ENCODE assay signal across 9 mouse cellular contexts in the genomic region with DNA sequence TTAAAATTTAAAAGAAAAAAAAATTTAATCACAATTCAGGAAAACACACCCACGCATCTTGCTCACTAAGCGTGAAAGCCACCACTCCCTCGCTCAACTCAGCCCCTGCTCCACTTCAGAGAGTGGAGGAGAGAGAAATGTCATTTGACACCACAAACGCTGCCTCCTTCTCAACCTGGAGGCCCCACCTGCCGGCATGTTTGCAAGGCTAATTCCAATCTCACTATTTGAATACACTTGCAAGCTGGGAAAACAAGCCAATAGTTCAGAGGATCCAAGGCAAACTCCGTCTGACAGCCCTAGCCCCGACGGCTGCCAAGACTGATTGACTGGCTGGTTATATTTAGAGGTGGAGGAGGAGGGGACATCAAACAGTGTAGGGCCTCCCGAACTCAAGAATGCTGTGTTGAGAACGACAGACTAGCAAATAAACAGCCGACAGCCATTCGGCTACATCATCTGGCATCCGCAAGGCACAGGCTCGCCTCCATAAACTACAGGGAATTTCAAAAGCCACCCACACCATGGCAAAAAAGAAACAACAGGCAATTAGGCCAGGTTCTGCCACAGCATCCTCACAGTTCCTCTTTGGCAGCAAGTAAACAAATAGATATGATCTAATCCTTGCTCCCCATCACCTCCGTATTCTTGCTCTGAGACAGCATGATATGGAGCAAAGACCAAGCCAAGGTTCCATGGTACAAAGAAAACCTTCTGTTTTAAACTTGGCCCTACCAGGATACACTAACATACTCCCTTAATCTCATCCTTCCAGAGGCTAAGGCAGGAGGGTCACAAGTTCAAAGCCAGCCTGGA.
DNase-seq lines count a peak whose midpoint lies in the region; ATAC-seq and TF ChIP-seq lines count a peak whose summit lies in the region.
"Had no signal": no experiment of that assay in that cellular context is flagged by ENCODE, and none has a peak within 500 bp of the region (broad histone marks: within the 10 kb centered on the region; RNA-seq: fewer than 3 reads in every experiment).

No protein-coding gene starts in this region.

- H3K27me3 ChIP-seq in testis, adult 2 months (ENCODE audit: control insufficient read depth, insufficient read depth, low read length), result no peaks in the 10 kb centered on the region
- H3K27me3 ChIP-seq in embryonic facial prominence, embryonic 15.5 days, result no peaks in the 10 kb centered on the region
- no peaks in the 10 kb centered on the region for H3K27me3 ChIP-seq in heart, embryonic 14.5 days (ENCODE audit: control insufficient read depth, insufficient read depth, low read length)
- H3K27me3 ChIP-seq in liver, embryonic 16.5 days (ENCODE audit: control insufficient read depth, insufficient read depth, low read depth, low read length), result no peaks in the 10 kb centered on the region
- H3K27me3 ChIP-seq: neural tube, embryonic 12.5 days had no signal

- no peak for DNase-seq in testis, postnatal 14 days (ENCODE audit: low spot score)
- DNase-seq in kidney, postnatal 25 days, result peak; percentile 65 to 81
- DNase-seq in right cerebral cortex, adult 2 months (ENCODE audit: low spot score in 2 of 2), result peak; percentile 66 to 67
- no peak for DNase-seq in adrenal gland, postnatal 25 days

- H3K4me2 ChIP-seq in embryonic facial prominence, embryonic 15.5 days (replicated peaks), result peak overlapping the region; percentile 4
- peak overlapping the region; percentile 47 for H3K4me2 ChIP-seq in heart, embryonic 14.5 days (ENCODE audit: low read length)
- H3K4me2 ChIP-seq in liver, embryonic 16.5 days (ENCODE audit: low read depth, low read length), result no peak overlapping the region
- H3K4me2 ChIP-seq: neural tube, embryonic 12.5 days had no signal

- no peak overlapping the region for H3K4me3 ChIP-seq in testis, adult 2 months (ENCODE audit: control insufficient read depth, low read depth, low read length)
- no peak overlapping the region for H3K4me3 ChIP-seq in embryonic facial prominence, embryonic 15.5 days (replicated peaks)
- 0 out of 4 replicates have a peak overlapping the region, but pooled peaks of 1 of the 2 experiments have one; percentile 1 for H3K4me3 ChIP-seq in heart, embryonic 14.5 days (ENCODE audit: control insufficient read depth in 1 of 2, insufficient read depth in 1 of 2, low read depth in 1 of 2, low read length in 2 of 2)
- no peak overlapping the region for H3K4me3 ChIP-seq in liver, embryonic 16.5 days (ENCODE audit: low read depth, low read length)
- H3K4me3 ChIP-seq: neural tube, embryonic 12.5 days had no signal

- no peaks in the 10 kb centered on the region for H3K9me3 ChIP-seq in embryonic facial prominence, embryonic 15.5 days (replicated peaks)
- no peaks in the 10 kb centered on the region for H3K9me3 ChIP-seq in heart, embryonic 14.5 days (ENCODE audit: control insufficient read depth, low read length)
- no peaks in the 10 kb centered on the region for H3K9me3 ChIP-seq in liver, embryonic 16.5 days (replicated peaks; ENCODE audit: control insufficient read depth, low read length)
- H3K9me3 ChIP-seq: neural tube, embryonic 12.5 days had no signal

- H3K36me3 ChIP-seq in testis, adult 2 months (ENCODE audit: control insufficient read depth, insufficient read depth, low read length), result no peaks in the 10 kb centered on the region
- no peaks in the 10 kb centered on the region for H3K36me3 ChIP-seq in embryonic facial prominence, embryonic 15.5 days
- H3K36me3 ChIP-seq in heart, embryonic 14.5 days (ENCODE audit: control insufficient read depth, insufficient read depth, low read length), result no peaks in the 10 kb centered on the region
- no peaks in the 10 kb centered on the region for H3K36me3 ChIP-seq in liver, embryonic 16.5 days (ENCODE audit: control insufficient read depth, insufficient read depth)
- H3K36me3 ChIP-seq: neural tube, embryonic 12.5 days had no signal

- ATAC-seq in embryonic facial prominence, embryonic 15.5 days (ENCODE audit: insufficient number of reproducible peaks, low FRiP score, low TSS enrichment, low read depth), result no peak
- 0 out of 2 replicates have a peak, but pooled peaks have one; percentile 13 for ATAC-seq in heart, embryonic 14.5 days (ENCODE audit: insufficient number of reproducible peaks, insufficient read depth, low FRiP score, low read depth)
- peak; percentile 62 for ATAC-seq in liver, embryonic 16.5 days (ENCODE audit: low read depth)

- 13% methylated on average over 15 of the region's 15 CpGs for WGBS in embryonic facial prominence, embryonic 15.5 days
- 10% methylated on average over 15 of the region's 15 CpGs for WGBS in heart, embryonic 14.5 days
- WGBS in liver, embryonic 16.5 days (ENCODE audit: insufficient replicate concordance), result 43% methylated on average over 15 of the region's 15 CpGs

- H3K27ac ChIP-seq in testis, adult 2 months (ENCODE audit: control insufficient read depth, insufficient read depth, low read depth, low read length), result peak overlapping the region; percentile 10; the same call in 1 of the 2 replicates
- H3K27ac ChIP-seq in embryonic facial prominence, embryonic 15.5 days (replicated peaks), result peak overlapping the region; percentile 58
- peak overlapping the region; percentile 61 to 80 for H3K27ac ChIP-seq in heart, embryonic 14.5 days (replicated peaks in 1 of 2; ENCODE audit: control insufficient read depth in 1 of 2, insufficient read depth in 1 of 2, low read depth in 2 of 2, low read length in 2 of 2)
- H3K27ac ChIP-seq in liver, embryonic 16.5 days (ENCODE audit: low read length), result no peak overlapping the region; the same call in 1 of the 2 replicates
- H3K27ac ChIP-seq: neural tube, embryonic 12.5 days had no signal

- peaks cover 12% of the 10 kb centered on the region for H3K4me1 ChIP-seq in testis, adult 2 months (ENCODE audit: control insufficient read depth, insufficient read depth, low read length)
- peaks cover 46% of the 10 kb centered on the region for H3K4me1 ChIP-seq in embryonic facial prominence, embryonic 15.5 days
- peaks cover 44 to 74% of the 10 kb centered on the region in 2 experiments for H3K4me1 ChIP-seq in heart, embryonic 14.5 days (ENCODE audit: control insufficient read depth in 2 of 2, insufficient read depth in 2 of 2, low read length in 2 of 2)
- peaks cover 23% of the 10 kb centered on the region for H3K4me1 ChIP-seq in liver, embryonic 16.5 days (ENCODE audit: control insufficient read depth, low read depth, low read length)

- no peak for TF ChIP-seq POLR2A in testis, adult 2 months (IDR thresholded peaks at IDR 0.05; ENCODE audit: control insufficient read depth, low read depth, low read length)

- no peak for TF ChIP-seq CTCF in testis, adult 2 months (IDR thresholded peaks at IDR 0.05; ENCODE audit: control insufficient read depth, insufficient read depth, insufficient replicate concordance, low read depth, low read length)

- H3K9ac ChIP-seq in embryonic facial prominence, embryonic 15.5 days, result no peak overlapping the region
- H3K9ac ChIP-seq in heart, embryonic 14.5 days (ENCODE audit: low read length), result peak overlapping the region; percentile 52
- H3K9ac ChIP-seq in liver, embryonic 16.5 days (ENCODE audit: low read depth, low read length), result no peak overlapping the region
- H3K9ac ChIP-seq: neural tube, embryonic 12.5 days had no signal

Comparison
In these comparisons a context has a peak if more than half of its experiments do, and no peak if none do; other contexts are left out.
1. DNase-seq: peak in kidney, postnatal 25 days (2 of 2) and right cerebral cortex, adult 2 months (2 of 2); none in testis, postnatal 14 days (single experiment) and adrenal gland, postnatal 25 days (single experiment).